Mouse (Mus musculus) ES-E14 (cell line): ENCODE results near the gene Fry. TPM values are rescaled to one million over a fixed set of nuclear protein-coding genes. Genes with fewer than 3 reads are reported as not detected.
A peak's percentile ranks its signal among the peaks of the same experiment; 100 is the strongest.

Experiments
- DNase-seq: peaks from one replicate; pipeline ENCODE4 v3.0.0-alpha.2; 2013; ENCODE audit warnings: low read depth, low spot score
- H3K27ac ChIP-seq: 2 replicates; pipeline ENCODE4 v1.5.1; 2012; ENCODE audit warnings: low read depth, mild to moderate bottlenecking, low read length, moderate library complexity, mixed read lengths; ENCODE audit not compliant: poor library complexity, insufficient read depth, severe bottlenecking
- H3K36me3 ChIP-seq: 2 replicates; pipeline ENCODE4 v1.6.1; 2012; ENCODE audit warnings: mild to moderate bottlenecking, low read length, moderate library complexity, mixed read lengths; ENCODE audit not compliant: control insufficient read depth, poor library complexity, insufficient read depth, severe bottlenecking
- H3K4me1 ChIP-seq, 2 experiments: fragments of 150-350 bp in 1 of 2; sonication (generic) in 1 of 2; 2 replicates each; pipeline ENCODE4 v1.6.1; 2012; ENCODE audit warnings: low read length in 2 of 2, mild to moderate bottlenecking in 1 of 2, mixed read lengths in 1 of 2; ENCODE audit not compliant: control insufficient read depth in 2 of 2, insufficient read depth in 2 of 2, poor library complexity in 1 of 2
- H3K4me3 ChIP-seq, 2 experiments: fragments of 150-350 bp in 1 of 2; sonication (generic) in 1 of 2; 2 replicates each; pipeline ENCODE4 v1.5.1; 2012; ENCODE audit warnings: low read length in 2 of 2, low read depth in 1 of 2, mild to moderate bottlenecking in 1 of 2, mixed read lengths in 1 of 2; ENCODE audit not compliant: insufficient read depth in 1 of 2, poor library complexity in 1 of 2, severe bottlenecking in 1 of 2
- H3K9ac ChIP-seq: 2 replicates; pipeline ENCODE4 v1.6.1; 2012; ENCODE audit warnings: low read depth, mild to moderate bottlenecking, low read length, mixed read lengths; ENCODE audit not compliant: poor library complexity, insufficient read depth, severe bottlenecking
- H3K9me3 ChIP-seq: fragments of 150-350 bp; sonication (generic); 2 replicates; pipeline ENCODE4 v1.6.1; 2012; ENCODE audit warnings: low read depth, mild to moderate bottlenecking, low read length; ENCODE audit not compliant: control insufficient read depth, insufficient read depth
- CHD2 ChIP-seq: IDR thresholded peaks from 2 replicates; pipeline ENCODE4 v1.6.1; 2014; ENCODE audit warnings: mild to moderate bottlenecking, low read depth, low read length, inconsistent platforms
- HCFC1 ChIP-seq: IDR thresholded peaks from 2 replicates; pipeline ENCODE4 v1.6.1; 2012; ENCODE audit warnings: low read length, inconsistent platforms, borderline replicate concordance; ENCODE audit not compliant: insufficient read depth
- MAFK ChIP-seq: IDR thresholded peaks from 2 replicates; pipeline ENCODE4 v1.6.1; 2014; ENCODE audit warnings: mild to moderate bottlenecking, low read depth, low read length, inconsistent platforms; ENCODE audit not compliant: insufficient read depth
- ZC3H11A ChIP-seq: IDR thresholded peaks from 2 replicates; pipeline ENCODE4 v1.6.1; 2012; ENCODE audit warnings: low read depth, mild to moderate bottlenecking, inconsistent platforms, low read length, borderline replicate concordance
- ZNF384 ChIP-seq: IDR thresholded peaks from 2 replicates; pipeline ENCODE4 v1.6.1; 2012; ENCODE audit warnings: low read depth, low read length, inconsistent platforms
- in situ Hi-C, 2 experiments: fragments of 600-800 bp; cut with MboI; formaldehyde crosslinking; loops; one replicate each; pipeline ENCODE4 v1.15.1; 2025; ENCODE audit warnings: low sequenced_read_pairs in 2 of 2, inconsistent platforms in 1 of 2; ENCODE audit not compliant: unreplicated experiment in 2 of 2
- total RNA-seq: library from RNA; depleted of rRNA; stranded (reverse); fragments of 300-350 nt; gene quantifications from 2 replicates; pipeline ENCODE4 v1.2.3, GENCODE M21; 2012

Fry gene
- total RNA-seq, 1 experiment: 8.4 TPM

DNA sequence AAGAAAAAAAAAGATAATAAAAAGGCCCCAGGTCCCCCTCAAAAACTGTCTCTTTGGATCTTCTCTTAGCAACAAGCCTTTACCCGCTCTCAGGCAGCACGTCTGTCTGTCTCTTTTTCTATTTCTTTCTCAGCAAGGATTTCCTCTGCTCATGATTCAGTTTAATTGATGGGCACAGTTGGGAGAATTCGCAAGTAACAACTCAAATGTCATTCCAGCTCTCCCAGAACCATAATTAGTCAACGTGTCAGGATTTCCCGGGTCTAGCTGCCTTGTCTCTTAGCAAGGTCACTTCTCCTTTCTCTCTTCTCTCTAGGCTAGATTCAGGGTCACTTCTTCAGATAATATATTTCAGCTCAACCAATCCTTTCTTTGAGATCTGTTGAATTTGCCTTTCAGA is 110.6 kb downstream of the Fry start:
- Histone ChIP-seq H3K27ac (no peak overlapping the region), H3K4me1 (peaks cover 0 to 5% of the 10 kb centered on the region in 2 experiments; a peak in 2 of 4 replicates), H3K9ac (no peak overlapping the region), H3K36me3 (no peaks in the 10 kb centered on the region), H3K4me3 (no peak overlapping the region), H3K9me3 (no peaks in the 10 kb centered on the region)
- no peak for DNase-seq
- TF ChIP-seq ZC3H11A: no peak
- no peak for TF ChIP-seq ZNF384
- no peak for TF ChIP-seq MAFK
- TF ChIP-seq HCFC1: no peak
- no peak for TF ChIP-seq CHD2
- in situ Hi-C loops: no loop called here

DNA sequence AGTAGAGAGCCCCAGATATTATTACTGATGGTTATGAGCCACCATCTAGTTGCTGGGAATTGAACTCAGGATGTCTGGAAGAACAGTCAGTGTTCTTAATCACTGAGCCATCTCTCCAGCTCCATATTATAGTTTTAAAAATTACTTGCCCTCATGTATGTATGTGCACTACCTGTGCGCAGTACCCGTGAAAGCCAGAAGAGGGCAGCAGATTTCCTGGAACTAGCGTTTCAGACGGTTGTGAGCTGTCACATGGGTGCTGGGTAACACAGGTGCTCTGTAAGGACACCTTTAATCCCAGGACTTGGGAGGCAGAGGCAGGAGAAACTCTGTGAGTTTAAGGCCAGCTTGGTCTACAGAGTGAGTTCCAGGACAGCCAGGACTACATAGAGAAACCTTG is 111.3 kb downstream of the Fry start:
- Histone ChIP-seq H3K4me3 (no peak overlapping the region), H3K27ac (no peak overlapping the region), H3K36me3 (no peaks in the 10 kb centered on the region), H3K9ac (no peak overlapping the region), H3K9me3 (no peaks in the 10 kb centered on the region), H3K4me1 (peaks cover 0 to 5% of the 10 kb centered on the region in 2 experiments; a peak in 2 of 4 replicates)
- in situ Hi-C loops: no loop called here
- DNase-seq: peak; percentile 33
- TF ChIP-seq ZC3H11A: no peak

DNA sequence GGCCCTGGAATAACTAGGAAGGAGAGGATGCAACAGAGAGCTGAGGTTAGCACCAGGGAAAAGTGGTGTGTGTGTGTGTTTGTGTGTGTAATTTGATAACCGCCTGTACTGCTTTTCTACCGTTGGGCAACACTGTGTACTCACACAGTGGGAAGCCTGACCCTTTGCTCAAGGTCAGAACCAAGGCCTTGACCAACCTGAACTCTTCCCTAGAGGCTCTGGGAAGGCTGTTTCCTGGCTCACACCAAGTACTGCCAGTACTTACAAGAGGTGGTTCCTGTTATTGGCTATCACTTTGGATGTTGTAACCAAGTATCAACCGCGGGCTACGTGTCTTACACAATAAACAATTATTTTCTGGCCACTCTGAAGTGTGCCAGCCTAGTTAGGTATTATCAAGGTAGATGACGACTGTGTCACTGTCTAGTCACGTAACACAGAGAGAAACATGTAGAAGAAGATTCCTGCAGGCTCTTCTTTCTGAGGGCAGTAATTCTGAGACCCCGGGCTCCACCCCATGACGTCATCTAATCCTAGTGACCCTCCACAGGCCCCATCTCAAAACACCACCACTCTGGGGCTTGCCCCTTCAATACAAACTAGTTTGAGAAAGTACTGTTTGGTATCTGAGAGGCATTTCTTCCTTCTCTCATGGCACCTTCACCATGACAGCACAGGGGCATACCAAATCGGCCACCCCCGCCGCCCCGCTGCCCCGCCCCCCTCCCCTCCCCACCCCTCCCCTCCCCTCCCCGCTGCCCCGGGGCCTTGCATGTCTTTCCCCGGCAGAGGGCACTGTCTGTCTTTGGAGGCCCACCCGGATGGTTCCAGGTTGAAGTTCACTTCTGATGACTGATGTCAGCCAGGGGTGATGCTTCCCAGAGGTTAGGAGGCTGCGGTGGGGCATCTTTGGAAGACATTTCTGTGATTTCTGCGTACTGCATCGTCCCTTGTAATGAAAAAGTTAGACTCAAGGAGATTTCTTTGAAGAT is 114.0 kb downstream of the Fry start:
- Histone ChIP-seq H3K27ac (no peak overlapping the region), H3K9me3 (no peaks in the 10 kb centered on the region), H3K4me3 (peak overlapping the region; percentile 41 to 47; a peak in 2 of 4 replicates), H3K36me3 (no peaks in the 10 kb centered on the region), H3K4me1 (peaks cover 0 to 5% of the 10 kb centered on the region in 2 experiments; a peak in 2 of 4 replicates), H3K9ac (no peak overlapping the region)
- DNase-seq: no peak
- TF ChIP-seq CHD2 (no peak), ZNF384 (no peak), HCFC1 (no peak), ZC3H11A (no peak), MAFK (no peak)
- in situ Hi-C loops: no loop called here

DNA sequence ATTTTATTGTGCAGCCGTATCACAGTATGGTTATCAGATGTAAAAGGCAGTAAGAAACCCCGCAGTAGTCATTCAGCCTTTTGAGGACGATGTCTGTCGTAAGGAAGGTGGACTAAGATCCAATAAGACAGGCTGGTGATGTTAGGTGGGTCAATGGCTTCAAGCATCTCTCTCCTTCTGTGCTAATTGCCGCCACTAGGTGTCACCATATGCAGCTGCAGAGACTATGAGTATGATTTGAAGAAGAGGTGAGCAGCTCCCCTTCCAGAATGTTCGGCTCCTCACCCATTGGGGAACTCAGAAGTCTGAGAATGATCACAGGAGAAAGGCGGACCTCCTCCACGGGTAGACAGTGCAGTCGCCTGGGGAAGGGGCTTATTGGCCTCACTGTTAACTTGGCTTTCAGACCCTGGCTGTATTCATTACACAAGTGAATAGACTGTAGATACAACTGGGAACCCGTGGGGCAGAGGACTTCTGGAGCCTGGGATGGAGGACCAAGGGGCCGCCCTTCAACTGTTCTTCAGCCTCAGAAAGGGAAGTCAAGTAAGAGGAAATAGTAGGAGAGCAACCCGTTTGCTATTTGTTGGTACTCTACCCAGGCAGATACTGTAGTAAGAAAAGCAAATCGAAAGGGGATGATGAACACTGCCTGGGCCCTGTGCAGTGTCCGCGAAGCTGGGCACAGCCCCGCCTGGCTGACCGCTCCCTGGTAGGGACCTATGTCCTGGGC is 114.9 kb downstream of the Fry start:
- no peak overlapping the region for H3K27ac ChIP-seq
- no peak overlapping the region for H3K4me3 ChIP-seq
- TF ChIP-seq HCFC1: no peak
- TF ChIP-seq MAFK: no peak
- TF ChIP-seq ZNF384: no peak
- TF ChIP-seq ZC3H11A: no peak
- TF ChIP-seq CHD2: no peak
- no peaks in the 10 kb centered on the region for H3K9me3 ChIP-seq
- H3K36me3 ChIP-seq: no peaks in the 10 kb centered on the region
- H3K9ac ChIP-seq: no peak overlapping the region
- in situ Hi-C loops: no loop called here
- DNase-seq: peak; percentile 49
- H3K4me1 ChIP-seq: peaks cover 0 to 5% of the 10 kb centered on the region in 2 experiments; a peak in 2 of 4 replicates
